Mouse (Mus musculus) neural tube, embryonic 12.5 days (tissue): ENCODE data around the gene Fat3. TPM values are rescaled to one million over a fixed set of nuclear protein-coding genes. Genes with fewer than 3 reads are reported as not detected.

ENCODE experiments used
- ATAC-seq: fragments of 200-750 bp; cut with Nextera tagmentation; 2 replicates; pipeline ENCODE4 v1.8.0; 2017; ENCODE audit warnings: low read depth, mild to moderate bottlenecking, moderate TSS enrichment, moderate library complexity; ENCODE audit not compliant: low FRiP score
- H3K27ac ChIP-seq: fragments of 300-500 bp; sonication (generic); 2 replicates; pipeline ENCODE4 v1.5.1; 2016
- H3K27me3 ChIP-seq: fragments of 300-500 bp; sonication (generic); replicated peaks from 2 replicates; pipeline ENCODE4 v1.6.1; 2016; ENCODE audit warnings: mild to moderate bottlenecking
- H3K36me3 ChIP-seq: fragments of 300-500 bp; sonication (generic); 2 replicates; pipeline ENCODE4 v1.6.1; 2016; ENCODE audit warnings: mild to moderate bottlenecking
- H3K4me1 ChIP-seq: fragments of 300-500 bp; sonication (generic); 2 replicates; pipeline ENCODE4 v1.6.1; 2016
- H3K4me2 ChIP-seq: fragments of 300-500 bp; sonication (generic); replicated peaks from 2 replicates; pipeline ENCODE4 v1.6.1; 2016; ENCODE audit warnings: mild to moderate bottlenecking
- H3K4me3 ChIP-seq: fragments of 300-500 bp; sonication (generic); 2 replicates; pipeline ENCODE4 v1.5.1; 2016
- H3K9ac ChIP-seq: fragments of 300-500 bp; sonication (generic); 2 replicates; pipeline ENCODE4 v1.6.1; 2016; ENCODE audit warnings: mild to moderate bottlenecking
- H3K9me3 ChIP-seq: fragments of 300-500 bp; sonication (generic); 2 replicates; pipeline ENCODE4 v1.6.1; 2016; ENCODE audit warnings: mild to moderate bottlenecking
- WGBS: fragments of 180-500 bp; shearing (Covaris S2); methylation state at CpG from one replicate; pipeline ENCODE4 v1.1.7; 2016; 5-methylcytosine and 5-hydroxymethylcytosine counted together
- polyA plus RNA-seq: library from polyadenylated mRNA; unstranded; fragments of >200 nt; fragmentation: Nextera tagmentation; extraction: Ambion mirVana; gene quantifications from 2 replicates; pipeline ENCODE4 v1.2.1, GENCODE M21; 2016

Fat3 gene
- polyA plus RNA-seq, 1 experiment from 2014 or later: 12.2 TPM

DNA sequence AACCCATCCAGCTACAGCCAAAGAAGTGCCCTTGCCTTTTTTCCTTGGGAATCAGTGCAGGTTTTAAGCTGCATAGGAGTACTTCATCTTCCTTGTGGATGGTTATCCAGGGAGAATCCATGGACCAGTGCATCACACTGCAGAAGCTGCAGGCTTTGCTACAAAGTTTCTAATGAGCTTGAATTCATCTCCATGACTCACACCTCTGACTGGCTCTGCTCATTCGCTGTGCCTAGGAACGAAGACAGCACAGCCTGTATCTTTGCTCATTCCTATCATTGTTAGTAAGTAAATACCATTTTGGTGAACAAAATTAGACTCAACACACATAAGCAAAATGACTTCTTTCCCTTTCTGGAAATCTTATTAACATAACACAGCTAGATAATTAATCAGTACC, 78.4 kb downstream of the Fat3 start:
- Histone ChIP-seq H3K4me2 (no peak overlapping the region), H3K27ac (no peak overlapping the region), H3K9ac (no peak overlapping the region), H3K4me1 (no peaks in the 10 kb centered on the region), H3K36me3 (no peaks in the 10 kb centered on the region), H3K27me3 (no peaks in the 10 kb centered on the region), H3K9me3 (no peaks in the 10 kb centered on the region), H3K4me3 (no peak overlapping the region)
- 86% methylated on average over 2 of the region's 2 CpGs for WGBS
- no peak for ATAC-seq

- no peaks in the 10 kb centered on the region for H3K27me3 ChIP-seq
- no peaks in the 10 kb centered on the region for H3K9me3 ChIP-seq
- no peak overlapping the region for H3K4me2 ChIP-seq
- H3K36me3 ChIP-seq: no peaks in the 10 kb centered on the region
- no peak overlapping the region for H3K4me3 ChIP-seq
- no peak overlapping the region for H3K27ac ChIP-seq
- no peak overlapping the region for H3K9ac ChIP-seq
- ATAC-seq: no peak
- H3K4me1 ChIP-seq: peaks cover 28% of the 10 kb centered on the region
- 64% methylated on average over 3 of the region's 3 CpGs for WGBS
Measured at GRCm38 (mm10) chr9:16402815-16403214, 98.3 kb downstream of the Fat3 start.

DNA sequence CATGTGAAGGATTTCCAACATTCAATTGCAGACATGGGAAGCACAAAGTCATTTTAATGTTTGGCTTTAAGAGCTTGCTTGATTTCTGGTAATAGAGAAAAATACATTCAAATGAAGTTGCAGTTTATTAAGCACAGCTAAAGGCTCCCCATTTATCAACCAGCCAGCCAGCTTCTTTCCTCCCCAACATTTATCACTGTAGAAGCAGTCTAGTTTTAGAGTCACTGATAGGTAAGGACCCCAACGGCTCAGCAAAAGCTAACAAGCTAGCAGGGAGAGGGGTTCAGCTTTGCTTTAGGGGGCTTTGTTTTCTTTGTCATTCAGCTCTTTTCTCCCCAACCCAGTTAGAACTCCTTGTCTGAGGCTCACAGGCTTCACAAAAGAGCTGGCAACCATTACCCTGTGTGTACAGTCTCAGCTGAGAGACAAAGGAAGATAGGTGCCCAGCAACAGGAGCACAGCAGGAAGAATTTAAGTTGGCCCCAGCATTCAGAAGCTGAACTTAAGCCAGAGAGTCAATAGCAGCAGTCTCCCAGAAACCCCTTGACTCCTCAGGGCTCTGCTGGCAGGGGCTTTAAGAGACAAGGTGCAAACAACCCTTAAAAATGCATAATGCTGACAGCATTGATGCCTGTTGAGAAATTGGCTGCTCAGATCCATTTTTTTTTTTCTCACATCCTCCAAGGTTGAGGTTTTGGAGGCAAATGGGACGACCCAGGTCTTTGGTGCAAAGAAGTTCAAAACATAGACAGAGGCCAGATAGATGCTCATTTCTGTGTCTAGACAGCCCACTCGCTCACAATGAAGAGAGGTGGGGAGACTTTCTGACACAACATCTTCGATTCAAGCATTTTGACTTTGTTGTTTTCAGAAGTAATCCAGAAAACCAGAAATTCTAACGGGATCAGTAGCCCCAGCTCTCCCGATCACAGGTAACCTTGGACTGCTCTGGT, 102.1 kb downstream of the Fat3 start:
- H3K9me3 ChIP-seq: no peaks in the 10 kb centered on the region
- no peaks in the 10 kb centered on the region for H3K27me3 ChIP-seq
- H3K4me3 ChIP-seq: no peak overlapping the region
- H3K9ac ChIP-seq: no peak overlapping the region
- H3K27ac ChIP-seq: peak overlapping the region; percentile 50; the same call in 1 of the 2 replicates
- no peaks in the 10 kb centered on the region for H3K36me3 ChIP-seq
- peaks cover 21% of the 10 kb centered on the region for H3K4me1 ChIP-seq
- no peak overlapping the region for H3K4me2 ChIP-seq
- WGBS: 33% methylated on average over 6 of the region's 6 CpGs
- peak; percentile 83 for ATAC-seq

DNA sequence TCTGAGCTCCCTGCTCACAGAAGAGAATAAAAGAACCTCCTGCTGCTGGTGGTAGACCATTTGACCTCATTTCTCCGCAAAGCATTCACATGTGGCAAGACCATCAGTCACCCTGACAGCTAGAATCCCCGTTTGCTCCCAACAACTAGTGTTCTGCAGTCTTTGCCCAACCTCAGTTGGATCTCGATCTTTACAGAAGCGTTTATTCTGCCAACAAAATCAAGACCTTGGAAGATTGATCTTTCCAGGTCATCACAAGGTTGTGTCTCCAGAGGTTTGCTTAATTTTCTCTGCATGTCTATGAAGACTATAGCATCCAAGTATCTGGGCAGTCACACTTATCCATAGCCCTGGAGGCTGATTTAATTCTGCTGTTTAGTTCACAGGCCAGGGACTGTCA, 111.9 kb downstream of the Fat3 start:
- H3K9me3 ChIP-seq: no peaks in the 10 kb centered on the region
- no peak overlapping the region for H3K4me3 ChIP-seq
- 5% methylated on average over 4 of the region's 4 CpGs for WGBS
- no peaks in the 10 kb centered on the region for H3K4me1 ChIP-seq
- no peak overlapping the region for H3K4me2 ChIP-seq
- no peak overlapping the region for H3K27ac ChIP-seq
- H3K36me3 ChIP-seq: no peaks in the 10 kb centered on the region
- no peak overlapping the region for H3K9ac ChIP-seq
- no peaks in the 10 kb centered on the region for H3K27me3 ChIP-seq
- no peak for ATAC-seq

DNA sequence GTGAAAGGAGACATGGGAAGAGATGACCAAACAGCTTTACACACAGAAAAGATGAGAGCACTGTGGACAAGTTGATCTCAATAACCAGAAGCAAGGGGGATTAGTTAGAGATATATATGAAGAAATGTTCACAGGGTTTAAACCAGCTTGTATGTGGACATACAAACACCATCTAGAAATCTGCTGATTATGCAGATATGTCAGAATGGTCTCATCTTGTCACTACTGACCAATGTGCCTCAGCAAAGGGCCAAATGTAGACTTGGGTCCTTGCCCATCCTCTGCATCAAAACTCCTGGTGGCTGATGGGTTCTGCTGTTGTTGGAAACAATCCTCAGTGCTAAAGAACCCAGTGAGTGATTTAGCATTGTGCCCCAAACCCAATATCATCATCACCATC, 113.6 kb downstream of the Fat3 start:
- Histone ChIP-seq H3K9ac (no peak overlapping the region), H3K4me1 (no peaks in the 10 kb centered on the region), H3K27me3 (no peaks in the 10 kb centered on the region), H3K9me3 (no peaks in the 10 kb centered on the region), H3K4me3 (no peak overlapping the region), H3K36me3 (no peaks in the 10 kb centered on the region), H3K4me2 (no peak overlapping the region), H3K27ac (no peak overlapping the region)
- ATAC-seq: no peak

- H3K27ac ChIP-seq: no peak overlapping the region
- peaks cover 8% of the 10 kb centered on the region; the same call in 1 of the 2 replicates for H3K4me1 ChIP-seq
- no peak for ATAC-seq
Measured at GRCm38 (mm10) chr9:16363713-16364112, 137.4 kb downstream of the Fat3 start.

DNA sequence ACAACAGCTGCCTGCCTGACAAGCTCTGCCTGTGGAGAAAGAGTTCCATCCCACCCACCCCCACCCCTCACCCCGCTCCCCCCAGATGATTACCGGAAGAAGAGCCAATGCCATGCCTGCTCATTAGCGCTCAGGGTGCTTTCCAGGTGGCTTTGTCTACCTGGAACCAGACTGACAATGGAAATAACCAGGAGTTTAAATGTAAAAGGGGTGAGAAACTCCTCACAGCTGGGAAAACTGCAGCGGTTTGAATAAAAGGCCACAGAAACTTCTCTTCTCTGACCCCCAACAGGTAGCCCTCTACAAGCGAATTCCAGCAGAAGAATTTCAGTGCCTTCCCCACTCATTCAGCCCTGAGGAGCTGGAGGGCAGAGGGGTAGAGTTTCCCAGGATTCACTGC, 139.3 kb downstream of the Fat3 start:
- Histone ChIP-seq H3K27me3 (no peaks in the 10 kb centered on the region), H3K4me3 (no peak overlapping the region), H3K36me3 (no peaks in the 10 kb centered on the region), H3K9me3 (no peaks in the 10 kb centered on the region), H3K4me2 (no peak overlapping the region), H3K4me1 (peaks cover 8% of the 10 kb centered on the region; the same call in 1 of the 2 replicates), H3K9ac (no peak overlapping the region), H3K27ac (no peak overlapping the region)
- 16% methylated on average over 5 of the region's 5 CpGs for WGBS
- no peak for ATAC-seq

More at GRCm38 (mm10) chr9:16363713-16364112, 137.4 kb downstream of the Fat3 start:
- Histone ChIP-seq H3K9ac (no peak overlapping the region), H3K4me3 (no peak overlapping the region), H3K4me2 (no peak overlapping the region), H3K9me3 (no peaks in the 10 kb centered on the region), H3K27me3 (no peaks in the 10 kb centered on the region), H3K36me3 (no peaks in the 10 kb centered on the region)
- 89% methylated on average over 3 of the region's 3 CpGs for WGBS

DNA sequence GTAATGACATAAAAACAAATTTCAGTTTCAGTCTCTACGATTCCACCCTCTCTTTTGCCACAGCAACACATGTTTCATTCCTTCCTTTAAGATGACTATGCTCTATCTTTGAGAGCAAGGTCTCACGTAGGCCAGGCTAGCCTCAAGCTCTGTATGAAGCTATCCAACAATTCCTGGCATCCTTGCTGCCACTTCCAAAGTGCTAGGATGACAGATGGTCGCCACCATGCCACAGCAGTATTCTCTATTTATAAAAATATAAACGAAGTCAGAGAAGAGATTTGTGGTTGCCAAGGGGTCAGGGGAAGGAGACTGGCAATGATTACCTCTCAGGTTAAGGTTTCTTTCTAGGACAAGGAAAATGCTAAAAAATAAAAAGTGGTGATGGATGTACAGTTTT, 144.4 kb downstream of the Fat3 start:
- Histone ChIP-seq H3K4me3 (no peak overlapping the region), H3K27ac (no peak overlapping the region), H3K27me3 (no peaks in the 10 kb centered on the region), H3K9ac (no peak overlapping the region), H3K9me3 (no peaks in the 10 kb centered on the region), H3K4me1 (peaks cover 19% of the 10 kb centered on the region), H3K36me3 (no peaks in the 10 kb centered on the region), H3K4me2 (no peak overlapping the region)
- WGBS: 83% methylated on average over 4 of the region's 4 CpGs
- no peak for ATAC-seq

DNA sequence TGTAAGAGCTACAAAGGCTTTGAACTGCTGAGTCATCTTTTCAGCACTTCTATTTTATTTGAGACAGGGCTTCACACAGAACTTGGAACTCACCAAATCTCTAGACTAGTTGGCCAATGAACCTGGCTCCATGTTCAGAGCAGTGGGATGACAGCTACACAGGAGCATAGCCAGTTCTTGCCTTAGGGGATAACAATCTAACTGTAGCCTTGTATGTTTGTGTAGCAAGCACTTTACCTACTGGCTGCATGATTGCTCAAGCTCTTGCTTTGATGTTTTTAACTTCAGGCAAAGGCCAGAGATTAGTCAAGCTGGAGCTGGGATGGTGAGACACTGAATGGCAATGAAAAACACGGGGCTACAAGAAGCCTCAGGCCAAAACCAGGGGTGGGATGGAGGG, 146.2 kb downstream of the Fat3 start:
- Histone ChIP-seq H3K9ac (no peak overlapping the region), H3K27me3 (no peaks in the 10 kb centered on the region), H3K4me1 (peaks cover 16% of the 10 kb centered on the region), H3K36me3 (no peaks in the 10 kb centered on the region), H3K4me2 (no peak overlapping the region), H3K4me3 (no peak overlapping the region), H3K27ac (no peak overlapping the region), H3K9me3 (no peaks in the 10 kb centered on the region)
- no peak for ATAC-seq
- WGBS: 36% methylated on average over 1 of the region's 1 CpGs

DNA sequence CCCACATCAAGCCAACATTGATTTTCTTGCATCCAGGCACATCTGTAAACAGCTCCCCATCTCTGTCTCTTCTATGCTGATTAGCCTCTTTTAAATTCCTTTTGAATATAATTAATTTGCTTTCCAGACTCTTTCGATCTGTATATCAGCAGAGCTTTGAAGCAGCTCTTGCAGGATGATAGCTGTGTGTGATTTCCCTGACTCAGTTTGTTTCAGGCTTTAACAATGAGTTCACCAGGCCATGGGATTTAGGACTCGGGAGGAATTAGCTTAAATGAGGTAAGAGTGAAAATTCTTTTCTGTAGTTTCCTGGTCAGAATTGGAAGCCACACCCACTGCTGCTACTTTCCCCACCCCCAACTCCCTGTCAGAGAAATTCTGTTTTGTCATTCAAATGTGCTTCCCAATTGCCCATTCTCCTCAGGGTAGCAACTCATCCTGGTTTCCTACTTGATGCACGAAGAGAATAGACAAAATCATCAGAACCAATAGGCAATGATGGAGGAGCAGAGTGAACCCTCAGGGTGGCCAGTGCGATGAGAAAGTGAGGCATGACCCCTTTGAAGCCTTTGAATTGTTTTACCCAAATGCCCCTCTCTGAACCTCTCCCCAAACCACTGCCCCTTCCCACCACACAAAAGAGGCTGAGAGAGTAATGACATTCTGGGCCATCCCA, 147.9 kb downstream of the Fat3 start:
- H3K4me1 ChIP-seq: peaks cover 16% of the 10 kb centered on the region
- H3K27ac ChIP-seq: no peak overlapping the region
- WGBS: 10% methylated on average over 4 of the region's 4 CpGs
- H3K36me3 ChIP-seq: no peaks in the 10 kb centered on the region
- no peaks in the 10 kb centered on the region for H3K27me3 ChIP-seq
- H3K4me2 ChIP-seq: peak overlapping the region; percentile 29
- peak; percentile 63 for ATAC-seq
- no peak overlapping the region for H3K4me3 ChIP-seq
- no peak overlapping the region for H3K9ac ChIP-seq
- H3K9me3 ChIP-seq: no peaks in the 10 kb centered on the region

DNA sequence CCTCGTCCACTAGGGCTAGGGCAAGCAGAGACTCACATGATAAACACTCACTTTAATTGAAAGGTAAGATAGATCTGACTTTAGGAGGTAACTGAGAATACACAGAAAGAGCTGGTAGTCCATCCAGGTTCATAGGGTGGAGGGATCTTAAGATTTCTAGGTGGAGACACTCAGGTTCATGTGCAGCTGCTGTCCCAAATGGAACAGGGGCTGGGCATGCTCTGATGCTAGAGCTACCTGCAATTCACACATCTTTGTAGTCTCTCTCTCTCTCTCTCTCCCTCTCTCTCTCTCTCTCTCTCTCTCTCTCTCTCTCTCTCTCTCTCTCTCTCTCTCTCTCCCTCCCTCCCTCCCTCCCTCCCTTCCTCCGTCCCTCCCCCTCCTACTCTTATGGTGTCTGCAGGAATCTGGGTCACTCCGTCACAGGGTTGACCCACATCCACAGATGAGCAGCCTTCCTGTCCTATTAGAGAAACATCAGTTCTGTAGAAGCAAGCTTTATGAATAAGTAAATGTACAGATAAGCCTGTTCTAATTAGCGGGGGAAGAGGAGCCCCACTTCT, 148.5 kb downstream of the Fat3 start:
- H3K4me1 ChIP-seq: peaks cover 16% of the 10 kb centered on the region
- H3K9me3 ChIP-seq: no peaks in the 10 kb centered on the region
- no peaks in the 10 kb centered on the region for H3K36me3 ChIP-seq
- 36% methylated on average over 3 of the region's 4 CpGs for WGBS
- H3K4me2 ChIP-seq: peak overlapping the region; percentile 29
- H3K27ac ChIP-seq: no peak overlapping the region
- H3K9ac ChIP-seq: no peak overlapping the region
- no peaks in the 10 kb centered on the region for H3K27me3 ChIP-seq
- ATAC-seq: peak; percentile 56; the same call in 1 of the 2 replicates
- H3K4me3 ChIP-seq: no peak overlapping the region
